Mouse (Mus musculus): ENCODE data around the gene Cldn34c1.
"Not testable (repeated sequence)": the region's sequence is repeated elsewhere in the genome, so short reads cannot be mapped to it uniquely, and the experiment has no call there.

The Cldn34c1 gene

DNA sequence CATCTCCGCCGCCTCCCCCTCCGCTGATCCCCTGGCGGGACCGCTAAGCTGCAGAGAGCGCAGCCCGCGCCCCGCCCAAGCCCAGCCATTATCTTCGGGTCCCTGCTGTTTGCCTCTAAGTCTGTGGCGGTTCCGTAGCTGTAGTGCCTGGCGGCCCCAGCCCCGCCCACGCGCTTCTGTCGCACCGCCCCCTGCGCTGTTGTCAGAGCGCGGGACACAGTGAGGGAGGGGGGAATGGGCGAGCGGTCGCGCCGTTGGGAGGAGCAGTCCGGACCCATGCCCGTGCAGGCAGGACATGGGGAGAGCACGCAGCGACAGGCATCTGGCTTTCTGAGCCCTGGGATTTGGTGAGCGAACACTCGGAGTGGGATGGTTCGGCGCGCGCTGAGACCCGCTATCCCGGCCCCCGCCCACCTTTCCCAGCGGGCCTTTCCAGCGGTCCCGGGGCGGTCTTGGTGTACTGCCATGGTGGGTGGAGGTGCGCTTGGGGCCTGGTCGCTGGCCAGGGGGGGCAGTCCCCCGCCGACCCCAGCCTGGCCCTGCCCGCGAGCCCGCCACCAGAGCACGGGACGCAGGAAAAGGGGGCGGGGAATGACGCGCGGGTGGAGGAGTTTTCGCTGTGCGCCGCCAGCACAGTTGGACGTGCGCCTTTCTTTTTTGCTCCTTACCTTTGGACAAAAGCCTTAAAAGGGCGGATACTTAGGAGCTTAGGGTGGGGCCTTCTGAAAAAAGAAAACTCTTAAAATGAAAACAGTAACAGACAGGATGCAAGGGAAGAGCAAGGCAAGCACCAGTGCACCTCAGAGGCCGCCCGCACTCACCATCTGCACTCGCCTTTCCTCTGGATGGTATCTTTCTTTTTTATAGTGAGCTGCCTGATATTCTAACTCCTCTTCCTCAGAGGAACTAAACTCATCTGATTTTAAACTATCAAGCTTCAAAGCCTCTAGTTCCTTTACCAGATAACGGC is at the start of gene Cldn34c1:
Gene Cldn34c1 (plus strand): TSS at position 205 of the 970 bp plus-strand sequence.
- peak; percentile 75 for DNase-seq

GRCm38 (mm10) chrX:123087441-123087840 is 15.9 kb upstream of the Cldn34c1 start:
- no peak for DNase-seq

GRCm38 (mm10) chrX:123102806-123103205 is 489 bp upstream of the Cldn34c1 start:
- not testable (repeated sequence) for DNase-seq

DNA sequence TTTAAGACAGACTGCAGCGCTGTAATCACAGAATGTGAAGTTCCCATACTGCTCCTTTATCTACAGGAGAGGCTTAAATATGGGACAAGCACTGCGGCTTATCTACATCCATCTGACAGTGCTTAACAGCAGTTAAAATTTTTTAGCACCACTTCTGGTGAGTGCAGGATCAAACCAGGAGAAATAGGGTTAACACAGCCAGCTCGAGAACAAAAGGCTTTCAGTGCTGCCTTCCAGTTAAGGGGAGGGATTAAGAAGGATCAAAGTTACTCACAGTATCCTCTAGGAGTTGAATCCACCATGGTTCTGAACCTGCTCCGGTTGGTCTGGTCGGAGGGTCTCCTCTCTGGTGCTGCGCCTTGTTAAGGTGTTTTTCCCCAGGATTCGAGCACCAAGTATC is 1.4 kb downstream of the Cldn34c1 start:
- DNase-seq, result not testable (repeated sequence)

- not testable (repeated sequence) for DNase-seq
Observed at GRCm38 (mm10) chrX:123222381-123222780, 119.1 kb downstream of the Cldn34c1 start, which contains the start of gene Srsx. Srsx (minus strand) TSS chrX:123222481.

Data from cerebellum, adult 11 months (tissue).